In genomic region chr14:20148514-20148913, GRCm38 (mm10) we compare ENCODE assay signal across 18 mouse cellular contexts.
"Had no signal": no experiment of that assay in that cellular context is flagged by ENCODE, and none has a peak within 500 bp of the region (broad histone marks: within the 10 kb centered on the region; RNA-seq: fewer than 3 reads in every experiment).

No protein-coding gene starts in this region.

- H3K4me3 ChIP-seq: midbrain, embryonic 10.5 days; midbrain, embryonic 12.5 days; myocyte; neural tube, embryonic 13.5 days; neural tube, embryonic 15.5 days had no signal

- H3K9ac ChIP-seq: lung, embryonic 14.5 days; midbrain, embryonic 12.5 days; neural tube, embryonic 13.5 days; neural tube, embryonic 15.5 days had no signal

- H3K4me2 ChIP-seq: lung, embryonic 14.5 days; midbrain, embryonic 12.5 days; neural tube, embryonic 13.5 days; neural tube, embryonic 15.5 days had no signal

- H3K9me3 ChIP-seq: midbrain, embryonic 10.5 days; midbrain, embryonic 12.5 days; neural tube, embryonic 13.5 days; neural tube, embryonic 15.5 days had no signal

- ATAC-seq: midbrain, embryonic 16.5 days had no signal

- H3K27ac ChIP-seq: midbrain, embryonic 10.5 days; midbrain, embryonic 12.5 days; neural tube, embryonic 13.5 days; neural tube, embryonic 15.5 days had no signal

- DNase-seq: lung, adult 18-20 months; lung, embryonic 14.5 days; lung, postnatal 10 days; lung, postnatal 4 days; midbrain, embryonic 14.5 days; retina, postnatal 1 day; right cerebral cortex, adult 18-20 months; right cerebral cortex, postnatal 14 days; spleen, adult 18-20 months; thymus, adult 2 months; thymus, postnatal 25 days; thymus, postnatal 4 days had no signal

- H3K36me3 ChIP-seq: neural tube, embryonic 13.5 days; neural tube, embryonic 15.5 days had no signal

- H3K27me3 ChIP-seq: midbrain, embryonic 12.5 days; neural tube, embryonic 13.5 days; neural tube, embryonic 15.5 days had no signal
